ENCODE assay signal across 14 mouse cellular contexts in genomic region chr10:58351670-58352069, GRCm38 (mm10). TPM values are rescaled to one million over a fixed set of nuclear protein-coding genes. Genes with fewer than 3 reads are reported as not detected.
DNase-seq lines count a peak whose midpoint lies in the region; ATAC-seq lines count a peak whose summit lies in the region.
"Had no signal": no experiment of that assay in that cellular context is flagged by ENCODE, and none has a peak within 500 bp of the region (broad histone marks: within the 10 kb centered on the region; RNA-seq: fewer than 3 reads in every experiment).

No protein-coding gene starts in this region.

- no peaks in the 10 kb centered on the region for H3K27me3 ChIP-seq in heart, embryonic 12.5 days (replicated peaks)
- no peaks in the 10 kb centered on the region for H3K27me3 ChIP-seq in liver, embryonic 16.5 days (ENCODE audit: control insufficient read depth, insufficient read depth, low read depth, low read length)
- H3K27me3 ChIP-seq in forebrain, embryonic 12.5 days = no peaks in the 10 kb centered on the region
- H3K27me3 ChIP-seq: forebrain, embryonic 13.5 days; midbrain, embryonic 15.5 days had no signal

- DNase-seq in heart, adult 11 months = no peak
- peak; percentile 78 for DNase-seq in A20 (ENCODE audit: low read depth, low spot score)
- DNase-seq in layer of hippocampus, adult 18-20 months (ENCODE audit: low spot score in 2 of 2) = no peak
- no peak for DNase-seq in left cerebral cortex, adult 8-10 months (ENCODE audit: low spot score in 2 of 2)
- DNase-seq: cerebellum, adult 11 months; heart, adult 2 months; lung, adult 18-20 months had no signal

- peaks cover 45% of the 10 kb centered on the region for H3K4me1 ChIP-seq in heart, embryonic 12.5 days (replicated peaks)
- H3K4me1 ChIP-seq in liver, embryonic 16.5 days (ENCODE audit: control insufficient read depth, low read depth, low read length) = peaks cover 15% of the 10 kb centered on the region
- H3K4me1 ChIP-seq in forebrain, embryonic 12.5 days = no peaks in the 10 kb centered on the region
- H3K4me1 ChIP-seq: midbrain, embryonic 15.5 days had no signal

- H3K27ac ChIP-seq in heart, embryonic 12.5 days (ENCODE audit: poor library complexity, severe bottlenecking) = 0 out of 2 replicates have a peak overlapping the region, but pooled peaks have one; percentile 3
- H3K27ac ChIP-seq in liver, embryonic 16.5 days (ENCODE audit: low read length) = peak overlapping the region; percentile 58; the same call in 1 of the 2 replicates
- H3K27ac ChIP-seq in forebrain, embryonic 12.5 days = no peak overlapping the region
- H3K27ac ChIP-seq: forebrain, embryonic 13.5 days; hindbrain, postnatal 0 days; midbrain, embryonic 15.5 days had no signal

- no peak overlapping the region for H3K4me2 ChIP-seq in heart, embryonic 12.5 days
- H3K4me2 ChIP-seq in liver, embryonic 16.5 days (ENCODE audit: low read depth, low read length) = 0 out of 2 replicates have a peak overlapping the region, but pooled peaks have one; percentile 2
- no peak overlapping the region for H3K4me2 ChIP-seq in forebrain, embryonic 12.5 days
- H3K4me2 ChIP-seq: forebrain, embryonic 13.5 days; midbrain, embryonic 15.5 days had no signal

- no peak overlapping the region for H3K9ac ChIP-seq in heart, embryonic 12.5 days
- no peak overlapping the region for H3K9ac ChIP-seq in liver, embryonic 16.5 days (ENCODE audit: low read depth, low read length)
- no peak overlapping the region for H3K9ac ChIP-seq in forebrain, embryonic 12.5 days
- H3K9ac ChIP-seq: forebrain, embryonic 13.5 days; midbrain, embryonic 15.5 days had no signal

- ATAC-seq in heart, embryonic 12.5 days (ENCODE audit: insufficient number of reproducible peaks, low FRiP score) = no peak
- peak; percentile 64 for ATAC-seq in common myeloid progenitor, adult 5-6 weeks (replicated peaks; ENCODE audit: low read depth, poor library complexity, severe bottlenecking)
- ATAC-seq in liver, embryonic 16.5 days (ENCODE audit: low read depth) = 0 out of 2 replicates have a peak, but pooled peaks have one; percentile 7
- ATAC-seq in forebrain, embryonic 12.5 days (ENCODE audit: low FRiP score) = no peak
- ATAC-seq: forebrain, embryonic 13.5 days; hindbrain, postnatal 0 days; midbrain, embryonic 15.5 days had no signal

- WGBS in heart, embryonic 12.5 days = 52% methylated on average over 2 of the region's 2 CpGs
- WGBS in liver, embryonic 16.5 days (ENCODE audit: insufficient replicate concordance) = 17% methylated on average over 2 of the region's 2 CpGs
- 91% methylated on average over 2 of the region's 2 CpGs for WGBS in forebrain, embryonic 12.5 days

- H3K9me3 ChIP-seq in heart, embryonic 12.5 days (replicated peaks) = no peaks in the 10 kb centered on the region
- no peaks in the 10 kb centered on the region for H3K9me3 ChIP-seq in liver, embryonic 16.5 days (replicated peaks; ENCODE audit: control insufficient read depth, low read length)
- no peaks in the 10 kb centered on the region; the same call in 1 of the 2 replicates for H3K9me3 ChIP-seq in forebrain, embryonic 12.5 days
- H3K9me3 ChIP-seq: forebrain, embryonic 13.5 days; midbrain, embryonic 15.5 days had no signal

- H3K36me3 ChIP-seq in heart, embryonic 12.5 days = 0 out of 2 replicates have a peak, but pooled peaks cover 5% of the 10 kb centered on the region
- no peaks in the 10 kb centered on the region for H3K36me3 ChIP-seq in liver, embryonic 16.5 days (ENCODE audit: control insufficient read depth, insufficient read depth)
- H3K36me3 ChIP-seq in forebrain, embryonic 12.5 days (replicated peaks) = no peaks in the 10 kb centered on the region
- H3K36me3 ChIP-seq: midbrain, embryonic 15.5 days had no signal

- H3K4me3 ChIP-seq in heart, embryonic 12.5 days = no peak overlapping the region
- H3K4me3 ChIP-seq in liver, embryonic 16.5 days (ENCODE audit: low read depth, low read length) = peak overlapping the region; percentile 17; the same call in 1 of the 2 replicates
- H3K4me3 ChIP-seq in forebrain, embryonic 12.5 days (replicated peaks) = no peak overlapping the region
- H3K4me3 ChIP-seq: forebrain, embryonic 13.5 days; heart, adult 2 months; midbrain, embryonic 15.5 days had no signal

RNA-seq across cellular contexts. Expression of gene Lims1, which starts 28.4 kb away (rescaled TPM):
- 160 and 161 TPM in 2 replicates for polyA plus RNA-seq in heart, embryonic 12.5 days (2016; fragmentation: Nextera tagmentation; extraction: Ambion mirVana)
- total RNA-seq in common myeloid progenitor, adult 5-6 weeks (2017) = 75.5 and 112 TPM in 2 replicates
- polyA plus RNA-seq in liver, embryonic 16.5 days (2015; fragmentation: Nextera tagmentation; extraction: Ambion mirVana) = 80.0 and 83.8 TPM in 2 replicates
- 85.0 and 89.3 TPM in 2 replicates for polyA plus RNA-seq in forebrain, embryonic 12.5 days (2016; fragmentation: Nextera tagmentation; extraction: Ambion mirVana)
- total RNA-seq in layer of hippocampus, adult 18-20 months (2021) = 10 to 100 TPM; 18.9 to 20.4 TPM
- 10 to 100 TPM; 20.2 to 24.4 (median 23.5) TPM for total RNA-seq in left cerebral cortex, adult 8-10 months (2022)

Comparison
In these comparisons a context has a peak if more than half of its experiments do, and no peak if none do; other contexts are left out.
1. ATAC-seq: peak in common myeloid progenitor, adult 5-6 weeks (single experiment) and liver, embryonic 16.5 days (single experiment); none in heart, embryonic 12.5 days (single experiment) and forebrain, embryonic 12.5 days (single experiment).